Mouse (Mus musculus): Measurements from ENCODE around the gene Camk2g. TPM values are rescaled to one million over a fixed set of nuclear protein-coding genes. Genes with fewer than 3 reads are reported as not detected.
A peak's percentile ranks its signal among the peaks of the same experiment; 100 is the strongest.
"Not testable (repeated sequence)": the region's sequence is repeated elsewhere in the genome, so short reads cannot be mapped to it uniquely, and the experiment has no call there.

The Camk2g gene
- polyA plus RNA-seq, 1 experiment from 2014 or later, result 48.8 TPM

DNA sequence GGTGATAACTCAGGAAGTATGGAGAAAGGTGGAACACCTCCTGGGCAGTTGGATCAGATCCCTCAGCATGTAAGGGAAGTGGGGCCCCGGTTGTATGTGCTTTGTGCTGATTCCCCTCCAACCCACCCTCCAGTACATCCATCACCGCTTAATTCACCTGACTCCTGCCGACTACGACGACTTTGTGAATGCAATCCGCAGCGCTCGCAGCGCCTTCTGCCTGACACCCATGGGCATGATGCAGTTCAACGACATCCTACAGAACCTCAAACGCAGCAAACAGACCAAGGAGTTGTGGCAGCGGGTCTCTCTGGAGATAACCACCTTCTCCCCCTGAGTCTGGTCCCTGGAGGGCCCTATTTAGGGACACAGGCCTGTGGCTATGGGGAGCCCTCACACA is 70.9 kb downstream of the Camk2g start:
- no peaks in the 10 kb centered on the region for H3K27me3 ChIP-seq (ENCODE audit: insufficient read depth, poor library complexity, severe bottlenecking)
- H3K27ac ChIP-seq, result no peak overlapping the region
- no peaks in the 10 kb centered on the region for H3K4me1 ChIP-seq (replicated peaks)
- H3K4me3 ChIP-seq, result no peak overlapping the region
- 93% methylated on average over 12 of the region's 12 CpGs for WGBS
- H3K9me3 ChIP-seq, result no peaks in the 10 kb centered on the region
- H3K36me3 ChIP-seq, result peaks cover 100% of the 10 kb centered on the region
- DNase-seq (ENCODE audit: low spot score), result no peak

DNA sequence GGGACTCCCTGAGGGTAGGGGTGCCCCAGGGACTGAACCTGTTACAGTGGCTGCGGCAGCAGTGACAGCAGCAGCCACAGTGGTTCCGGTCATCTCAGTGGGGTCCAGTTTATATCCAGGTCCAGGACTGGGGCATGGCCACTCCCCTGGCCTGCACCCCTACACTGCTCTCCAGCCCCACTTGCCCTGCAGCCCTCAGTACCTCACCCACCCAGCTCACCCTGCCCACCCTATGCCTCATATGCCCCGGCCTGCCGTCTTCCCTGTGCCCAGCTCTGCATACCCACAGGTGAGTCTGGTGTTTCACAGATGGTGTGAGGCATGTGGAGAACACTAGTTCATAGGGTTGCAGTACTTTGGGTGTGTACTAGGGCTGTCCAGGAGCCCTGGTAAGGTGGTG is 72.5 kb downstream of the Camk2g start:
- Histone ChIP-seq H3K27me3 (ENCODE audit: insufficient read depth, poor library complexity, severe bottlenecking) (no peaks in the 10 kb centered on the region), H3K4me3 (no peak overlapping the region), H3K27ac (no peak overlapping the region), H3K9me3 (no peaks in the 10 kb centered on the region), H3K4me1 (replicated peaks) (no peaks in the 10 kb centered on the region), H3K36me3 (peaks cover 100% of the 10 kb centered on the region)
- WGBS, result 90% methylated on average over 4 of the region's 4 CpGs
- DNase-seq (ENCODE audit: low spot score), result no peak

DNA sequence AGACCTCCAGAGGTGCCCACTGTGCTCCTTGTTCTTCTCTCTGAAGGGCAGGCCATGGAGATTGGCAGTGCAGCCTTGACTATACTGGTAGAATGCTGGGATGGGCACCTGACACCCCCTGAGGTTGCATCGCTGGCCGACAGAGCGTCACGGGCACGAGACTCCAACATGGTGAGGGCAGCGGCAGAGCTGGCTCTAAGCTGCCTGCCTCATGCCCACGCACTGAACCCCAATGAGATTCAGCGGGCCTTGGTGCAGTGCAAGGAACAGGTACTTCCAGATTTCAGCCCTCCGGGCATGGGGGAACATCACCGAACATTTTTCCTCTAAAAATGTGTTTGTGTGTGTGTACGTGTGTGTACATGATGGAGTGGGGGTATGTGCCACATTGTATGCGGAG is 74.1 kb downstream of the Camk2g start:
- H3K4me1 ChIP-seq (replicated peaks), result no peaks in the 10 kb centered on the region
- no peaks in the 10 kb centered on the region for H3K27me3 ChIP-seq (ENCODE audit: insufficient read depth, poor library complexity, severe bottlenecking)
- peaks cover 100% of the 10 kb centered on the region for H3K36me3 ChIP-seq
- 94% methylated on average over 12 of the region's 12 CpGs for WGBS
- H3K4me3 ChIP-seq, result no peak overlapping the region
- DNase-seq (ENCODE audit: low spot score), result no peak
- H3K27ac ChIP-seq, result no peak overlapping the region
- no peaks in the 10 kb centered on the region for H3K9me3 ChIP-seq

DNA sequence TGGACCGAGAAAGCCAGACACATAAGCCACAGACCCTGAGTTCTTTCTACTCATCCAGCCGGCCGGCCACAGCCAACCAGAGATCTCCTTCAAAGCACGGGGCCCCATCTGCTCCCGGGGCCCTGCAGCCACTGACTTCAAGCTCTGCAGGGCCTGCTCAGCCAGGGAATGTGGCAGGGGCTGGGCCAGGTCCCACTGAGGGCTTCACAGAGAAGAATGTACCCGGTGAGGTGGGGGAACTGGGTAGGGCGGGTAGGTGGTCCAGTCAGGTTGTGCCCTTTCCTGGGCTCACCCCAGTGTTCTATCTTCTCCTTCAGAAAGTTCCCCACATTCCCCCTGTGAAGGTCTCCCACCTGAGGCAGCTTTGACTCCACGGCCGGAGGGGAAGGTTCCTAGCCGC is 75.4 kb downstream of the Camk2g start:
- Histone ChIP-seq H3K4me1 (replicated peaks) (no peaks in the 10 kb centered on the region), H3K9me3 (no peaks in the 10 kb centered on the region), H3K4me3 (no peak overlapping the region), H3K36me3 (peaks cover 100% of the 10 kb centered on the region), H3K27me3 (ENCODE audit: insufficient read depth, poor library complexity, severe bottlenecking) (no peaks in the 10 kb centered on the region), H3K27ac (no peak overlapping the region)
- no peak for DNase-seq (ENCODE audit: low spot score)
- 92% methylated on average over 10 of the region's 10 CpGs for WGBS

- Histone ChIP-seq H3K27ac (no peak overlapping the region), H3K4me1 (replicated peaks) (peaks cover 8% of the 10 kb centered on the region), H3K36me3 (peaks cover 90% of the 10 kb centered on the region), H3K9me3 (no peaks in the 10 kb centered on the region), H3K4me3 (no peak overlapping the region), H3K27me3 (ENCODE audit: insufficient read depth, poor library complexity, severe bottlenecking) (no peaks in the 10 kb centered on the region)
- no peak for DNase-seq (ENCODE audit: low spot score)
- 85% methylated on average over 11 of the region's 11 CpGs for WGBS
Measured at GRCm38 (mm10) chr14:20713832-20714231, 80.1 kb downstream of the Camk2g start.

DNA sequence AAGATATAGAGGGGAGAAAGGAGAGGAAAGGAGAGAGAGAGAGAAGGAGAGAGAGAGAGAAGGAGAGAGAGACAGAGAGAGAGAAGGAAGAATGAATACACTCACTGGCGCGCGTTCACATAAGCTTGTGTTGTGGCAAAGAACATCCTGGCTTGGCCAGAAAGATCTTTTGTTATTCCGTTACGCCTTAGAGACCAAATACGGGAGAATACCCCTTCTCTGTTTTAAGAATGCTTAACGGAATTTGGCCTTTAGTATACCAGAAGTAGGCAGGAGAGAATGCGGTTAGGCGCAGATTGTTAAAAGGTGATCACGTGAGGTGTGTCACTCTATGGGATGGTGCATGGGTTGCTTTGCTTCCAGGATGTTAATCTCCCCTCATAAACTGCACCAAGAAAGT is 85.6 kb downstream of the Camk2g start:
- peak overlapping the region; percentile 94 for H3K27ac ChIP-seq
- H3K27me3 ChIP-seq (ENCODE audit: insufficient read depth, poor library complexity, severe bottlenecking), result no peaks in the 10 kb centered on the region
- peak overlapping the region; percentile 83 for H3K4me3 ChIP-seq
- no peaks in the 10 kb centered on the region for H3K9me3 ChIP-seq
- H3K4me1 ChIP-seq (replicated peaks), result peaks cover 25% of the 10 kb centered on the region
- H3K36me3 ChIP-seq, result peaks cover 55% of the 10 kb centered on the region
- no peak for DNase-seq (ENCODE audit: low spot score)
- WGBS, result 11% methylated on average over 10 of the region's 10 CpGs

DNA sequence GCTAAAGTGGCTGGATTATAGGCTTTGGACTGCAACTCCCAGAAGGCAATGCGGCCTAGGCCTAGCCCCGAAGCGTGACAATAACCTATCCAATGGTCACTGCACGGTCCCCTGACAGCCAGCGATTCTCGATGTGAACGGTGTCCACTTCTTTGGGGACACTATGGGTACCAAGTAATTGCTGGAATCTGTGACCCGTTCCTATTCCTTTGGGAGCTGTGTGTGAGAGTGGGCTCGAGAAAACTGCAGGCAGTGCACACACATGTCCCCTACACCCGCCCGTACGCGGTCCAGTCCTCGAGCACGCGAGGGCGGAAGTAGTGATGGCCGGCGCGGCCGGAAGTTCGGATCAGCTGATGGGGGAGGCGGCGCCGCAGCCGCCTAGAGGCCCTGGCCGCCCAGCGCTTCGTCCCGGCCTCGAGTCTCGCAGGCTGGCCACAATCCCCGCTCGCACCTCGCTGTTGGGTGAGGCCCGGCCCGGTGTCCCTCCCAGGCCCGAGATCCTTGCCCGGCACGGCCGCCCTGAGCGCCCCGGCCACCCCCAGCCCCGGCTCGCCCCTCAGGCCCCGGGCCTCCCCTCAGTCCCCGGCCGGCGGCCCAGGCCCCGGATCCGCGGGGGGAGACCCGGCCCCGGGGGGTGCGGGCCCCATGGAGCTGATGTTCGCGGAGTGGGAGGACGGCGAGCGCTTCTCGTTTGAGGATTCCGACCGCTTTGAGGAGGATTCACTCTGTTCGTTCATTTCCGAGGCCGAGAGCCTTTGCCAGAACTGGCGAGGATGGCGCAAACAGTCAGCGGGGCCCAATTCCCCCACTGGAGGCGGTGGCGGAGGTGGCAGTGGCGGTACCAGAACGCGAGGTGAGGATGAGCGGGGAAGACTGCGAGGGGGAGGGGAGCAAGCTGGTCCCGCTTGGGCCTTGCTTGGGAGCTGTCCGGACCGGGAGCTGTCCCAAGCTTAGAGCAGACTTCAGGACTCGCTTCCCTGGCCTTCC is 86.4 kb downstream of the Camk2g start, which contains the start of gene Zswim8:
Gene Zswim8 (plus strand): TSS at position 352 of the 990 bp plus-strand sequence.
- peaks cover 48% of the 10 kb centered on the region for H3K36me3 ChIP-seq
- peaks cover 25% of the 10 kb centered on the region for H3K4me1 ChIP-seq (replicated peaks)
- H3K27ac ChIP-seq, result peak within 1 kb of the TSS; percentile 94
- H3K27me3 ChIP-seq (ENCODE audit: insufficient read depth, poor library complexity, severe bottlenecking), result no peaks in the 10 kb centered on the region
- peak within 1 kb of the TSS; percentile 83 for H3K4me3 ChIP-seq
- H3K9me3 ChIP-seq, result no peaks in the 10 kb centered on the region
- peak; percentile 92 for DNase-seq (ENCODE audit: low spot score)
- under 1% methylated on average over 80 of the region's 80 CpGs for WGBS

GRCm38 (mm10) chr14:20703461-20703860 is 90.4 kb downstream of the Camk2g start:
- Histone ChIP-seq H3K4me3 (peak overlapping the region; percentile 67), H3K27ac (peak overlapping the region; percentile 95), H3K4me1 (replicated peaks) (peaks cover 35% of the 10 kb centered on the region), H3K36me3 (peaks cover 44% of the 10 kb centered on the region)
- H3K9me3 ChIP-seq; DNase-seq (ENCODE audit: low spot score); H3K27me3 ChIP-seq (ENCODE audit: insufficient read depth, poor library complexity, severe bottlenecking): not testable (repeated sequence)
- 11% methylated on average over 8 of the region's 8 CpGs for WGBS

DNA sequence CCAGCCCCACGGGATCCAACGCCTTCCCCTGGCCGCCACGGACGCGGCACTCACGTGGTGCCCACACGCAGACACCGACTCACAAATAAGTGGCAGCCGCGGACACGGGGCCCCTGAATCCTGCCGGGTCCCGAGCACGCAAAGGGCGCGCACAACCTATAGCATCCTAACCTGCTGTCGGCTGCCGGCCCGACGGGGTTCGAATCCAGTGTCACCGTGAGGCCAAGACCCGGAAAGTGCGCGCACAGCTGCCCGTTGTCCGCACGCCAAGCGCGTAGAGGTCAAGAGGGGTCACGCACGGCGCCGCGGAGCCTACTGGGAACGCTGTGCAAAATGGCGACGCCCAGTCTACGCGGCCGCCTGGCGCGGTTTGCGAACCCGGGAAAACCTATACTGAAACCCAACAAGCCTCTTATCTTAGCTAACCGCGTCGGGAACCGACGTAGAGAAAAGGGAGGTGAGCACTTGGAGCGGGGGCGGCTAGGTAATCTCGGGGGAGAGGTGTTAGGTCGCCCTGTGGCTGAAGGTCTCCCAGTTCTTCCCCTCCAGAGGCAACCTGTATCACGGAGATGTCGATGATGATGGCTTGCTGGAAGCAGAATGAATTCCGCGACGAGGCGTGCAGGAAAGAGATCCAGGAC is 91.0 kb downstream of the Camk2g start, which contains the start of gene Chchd1:
Gene Chchd1 (plus strand): TSS at position 266 of the 641 bp plus-strand sequence.
- under 1% methylated on average over 61 of the region's 61 CpGs for WGBS
- H3K36me3 ChIP-seq, result peaks cover 50% of the 10 kb centered on the region

DNA sequence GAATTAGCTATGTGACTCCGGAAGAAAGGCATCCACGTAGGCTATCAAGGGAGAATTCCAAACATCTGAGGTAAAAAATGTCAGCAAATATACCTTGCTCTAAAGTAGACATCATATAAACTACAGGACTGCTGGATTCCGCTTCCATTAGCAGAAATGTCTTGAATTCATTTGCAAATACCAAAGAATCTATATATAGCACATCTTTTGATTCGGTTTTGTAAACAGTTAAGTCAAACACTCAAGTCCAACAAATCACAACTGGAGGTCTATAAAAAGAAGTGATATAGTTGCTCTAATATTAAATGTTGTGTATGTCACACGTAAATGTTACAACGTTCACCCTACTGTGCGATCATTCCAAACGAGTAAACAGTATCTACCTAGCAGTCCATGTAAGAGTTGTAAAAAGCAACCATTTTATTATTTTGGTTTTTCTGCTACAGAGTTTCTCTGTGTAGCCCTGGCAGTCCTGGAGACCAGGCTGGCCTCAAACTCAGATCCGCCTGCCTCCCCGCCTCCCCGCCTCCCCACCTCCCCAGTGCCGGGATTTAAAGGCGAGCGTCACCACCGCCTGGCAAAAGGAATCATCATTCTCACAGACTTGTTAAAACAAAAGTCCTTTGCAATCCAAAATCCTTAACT is 91.7 kb downstream of the Camk2g start:
- peak overlapping the region; percentile 95 for H3K27ac ChIP-seq
- whole genome bisulfite sequencing, result 17% methylated on average over 15 of the region's 15 CpGs
- no peaks in the 10 kb centered on the region for H3K27me3 ChIP-seq (ENCODE audit: insufficient read depth, poor library complexity, severe bottlenecking)
- no peak for DNase-seq (ENCODE audit: low spot score)
- H3K9me3 ChIP-seq, result no peaks in the 10 kb centered on the region
- peak overlapping the region; percentile 67 for H3K4me3 ChIP-seq
- peaks cover 41% of the 10 kb centered on the region for H3K4me1 ChIP-seq (replicated peaks)
- peaks cover 53% of the 10 kb centered on the region for H3K36me3 ChIP-seq

More for the DNA sequence above, 91.0 kb downstream of the Camk2g start, which contains the start of gene Chchd1:
- H3K4me3 ChIP-seq, result peak within 1 kb of the TSS; percentile 67
- no peaks in the 10 kb centered on the region for H3K9me3 ChIP-seq
- peak; percentile 92 for DNase-seq (ENCODE audit: low spot score)
- H3K27ac ChIP-seq, result peak within 1 kb of the TSS; percentile 95
- peaks cover 35% of the 10 kb centered on the region for H3K4me1 ChIP-seq (replicated peaks)
- H3K27me3 ChIP-seq (ENCODE audit: insufficient read depth, poor library complexity, severe bottlenecking), result no peaks in the 10 kb centered on the region

GRCm38 (mm10) chr14:20701554-20701953 is 92.3 kb downstream of the Camk2g start:
- Histone ChIP-seq H3K9me3 (no peaks in the 10 kb centered on the region), H3K27me3 (ENCODE audit: insufficient read depth, poor library complexity, severe bottlenecking) (no peaks in the 10 kb centered on the region), H3K36me3 (peaks cover 53% of the 10 kb centered on the region), H3K4me3 (peak overlapping the region; percentile 67; the same call in 1 of the 2 replicates), H3K4me1 (replicated peaks) (peaks cover 48% of the 10 kb centered on the region), H3K27ac (no peak overlapping the region)
- DNase-seq (ENCODE audit: low spot score), result no peak
- WGBS, result 86% methylated on average over 8 of the region's 8 CpGs

DNA sequence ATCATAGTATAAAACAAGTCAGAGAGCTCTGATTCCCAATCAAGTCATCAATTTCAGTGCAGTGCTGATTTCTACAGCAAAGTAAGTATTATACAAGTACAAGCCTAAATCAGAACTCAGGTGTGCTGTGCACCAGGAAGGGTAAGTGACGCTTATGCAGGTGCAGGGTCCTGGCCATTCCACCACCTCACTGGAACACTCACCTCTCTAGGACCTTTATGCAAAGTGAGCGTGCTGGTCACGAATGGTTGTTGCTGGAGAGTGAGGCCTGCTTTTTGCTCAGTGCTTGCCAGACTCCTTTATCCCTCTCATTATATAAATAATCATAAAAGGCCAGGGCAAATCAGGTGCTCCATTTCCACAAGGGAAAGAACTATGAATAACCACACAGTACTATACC is 93.5 kb downstream of the Camk2g start:
- Histone ChIP-seq H3K36me3 (peaks cover 47% of the 10 kb centered on the region), H3K27me3 (ENCODE audit: insufficient read depth, poor library complexity, severe bottlenecking) (no peaks in the 10 kb centered on the region), H3K4me1 (replicated peaks) (peaks cover 60% of the 10 kb centered on the region), H3K9me3 (no peaks in the 10 kb centered on the region), H3K4me3 (no peak overlapping the region), H3K27ac (no peak overlapping the region)
- DNase-seq (ENCODE audit: low spot score), result no peak
- 90% methylated on average over 3 of the region's 3 CpGs for WGBS

Data from hindbrain, embryonic 10.5 days (tissue).